Mouse (Mus musculus): ENCODE results near the gene Grtp1. TPM values are rescaled to one million over a fixed set of nuclear protein-coding genes. Genes with fewer than 3 reads are reported as not detected.

Grtp1 gene
- total and polyA plus RNA-seq, 2 experiments from 2014 or later, result 7.9 to 19.9 TPM

DNA sequence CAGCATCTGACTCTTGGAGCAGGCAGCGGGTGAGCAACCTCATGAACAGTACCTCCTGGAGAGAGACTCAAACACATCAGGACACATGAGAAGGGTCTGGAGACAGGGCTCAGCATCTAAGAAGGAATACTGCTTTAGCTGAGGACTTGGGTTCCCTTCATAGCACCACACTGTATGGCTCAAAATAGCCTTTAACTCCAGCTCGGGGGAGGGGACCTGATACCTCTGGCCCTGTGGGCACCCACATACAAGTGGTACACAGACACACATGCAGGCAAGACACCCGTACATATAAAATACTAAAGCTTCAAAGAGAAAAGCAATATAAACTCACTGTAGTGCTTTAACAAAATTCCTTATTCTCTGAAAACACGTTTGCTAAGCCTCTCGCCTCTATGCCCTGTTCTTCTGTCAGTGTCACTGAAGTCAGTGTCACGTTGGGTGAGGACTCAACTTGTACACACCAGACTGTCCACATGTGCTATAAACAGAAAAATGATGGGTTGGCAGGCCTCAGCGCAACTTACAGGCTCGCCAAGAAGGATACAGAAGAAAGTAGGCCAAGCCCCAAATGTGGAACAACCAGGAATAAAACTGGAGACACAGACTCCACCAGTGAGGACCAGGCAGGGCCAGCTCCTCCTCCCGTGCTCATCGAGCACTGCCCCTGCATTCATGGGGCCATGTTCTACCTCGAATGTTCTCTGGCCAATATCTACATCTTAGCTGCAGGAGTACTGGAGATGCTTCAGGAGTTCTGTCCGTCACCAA is 43.9 kb downstream of the Grtp1 start:
- ATAC-seq (ENCODE audit: low FRiP score) (no peak), DNase-seq (ENCODE audit: low spot score) (no peak)
- Histone ChIP-seq H3K4me1 (ENCODE audit: insufficient read depth, low read length) (peaks cover 5% of the 10 kb centered on the region), H3K27ac (ENCODE audit: low read depth, low read length) (no peak overlapping the region), H3K4me2 (ENCODE audit: low read depth, low read length, poor library complexity, severe bottlenecking) (no peak overlapping the region), H3K9me3 (ENCODE audit: low read length) (no peaks in the 10 kb centered on the region), H3K36me3 (ENCODE audit: insufficient read depth, low read length) (peaks cover 18% of the 10 kb centered on the region), H3K27me3 (ENCODE audit: insufficient read depth, low read length) (no peaks in the 10 kb centered on the region), H3K9ac (replicated peaks; ENCODE audit: low read length, poor library complexity, severe bottlenecking) (no peak overlapping the region), H3K4me3 (ENCODE audit: low read depth, low read length) (no peak overlapping the region)
- no peak for TF ChIP-seq CTCF (IDR thresholded peaks at IDR 0.05)
- WGBS, result 78% methylated on average over 12 of the region's 12 CpGs

GRCm38 (mm10) chr8:13155358-13155757 is 45.1 kb downstream of the Grtp1 start:
- WGBS, result 74% methylated on average over 9 of the region's 9 CpGs
- no peaks in the 10 kb centered on the region for H3K9me3 ChIP-seq (ENCODE audit: low read length)
- H3K36me3 ChIP-seq (ENCODE audit: insufficient read depth, low read length), result peaks cover 18% of the 10 kb centered on the region
- H3K9ac ChIP-seq (replicated peaks; ENCODE audit: low read length, poor library complexity, severe bottlenecking), result no peak overlapping the region
- no peak for DNase-seq (ENCODE audit: low spot score)
- TF ChIP-seq CTCF (IDR thresholded peaks at IDR 0.05), result no peak
- no peak overlapping the region for H3K4me2 ChIP-seq (ENCODE audit: low read depth, low read length, poor library complexity, severe bottlenecking)
- H3K27ac ChIP-seq (ENCODE audit: low read depth, low read length), result no peak overlapping the region
- peaks cover 4% of the 10 kb centered on the region for H3K4me1 ChIP-seq (ENCODE audit: insufficient read depth, low read length)
- H3K27me3 ChIP-seq (ENCODE audit: insufficient read depth, low read length), result no peaks in the 10 kb centered on the region
- ATAC-seq (ENCODE audit: low FRiP score), result no peak
- H3K4me3 ChIP-seq (ENCODE audit: low read depth, low read length), result no peak overlapping the region

DNA sequence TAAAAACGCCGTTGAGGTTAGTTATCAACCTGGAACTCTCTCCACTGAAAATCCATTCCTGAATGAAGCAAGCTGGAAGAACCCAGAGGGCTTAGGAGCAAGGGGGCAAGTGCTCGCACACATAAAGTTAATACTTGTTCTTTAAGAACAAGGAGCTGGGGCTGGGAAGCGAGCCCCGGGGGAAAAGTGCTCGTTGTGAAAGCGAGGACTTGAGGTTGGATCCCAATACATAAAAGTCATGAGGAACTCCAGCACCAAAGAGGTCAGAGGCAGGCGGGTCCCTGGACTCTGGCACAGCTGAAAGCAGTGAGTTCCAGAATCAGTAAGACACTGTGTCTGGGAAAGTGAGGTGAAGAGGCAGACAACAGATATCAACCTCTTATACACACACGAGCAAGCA is 46.3 kb downstream of the Grtp1 start:
- H3K27me3 ChIP-seq (ENCODE audit: insufficient read depth, low read length), result no peaks in the 10 kb centered on the region
- no peak overlapping the region for H3K4me2 ChIP-seq (ENCODE audit: low read depth, low read length, poor library complexity, severe bottlenecking)
- ATAC-seq (ENCODE audit: low FRiP score) (no peak), DNase-seq (ENCODE audit: low spot score) (no peak)
- no peak for TF ChIP-seq CTCF (IDR thresholded peaks at IDR 0.05)
- H3K36me3 ChIP-seq (ENCODE audit: insufficient read depth, low read length), result peaks cover 21% of the 10 kb centered on the region
- H3K9me3 ChIP-seq (ENCODE audit: low read length), result no peaks in the 10 kb centered on the region
- H3K4me3 ChIP-seq (ENCODE audit: low read depth, low read length), result no peak overlapping the region
- H3K9ac ChIP-seq (replicated peaks; ENCODE audit: low read length, poor library complexity, severe bottlenecking), result no peak overlapping the region
- no peaks in the 10 kb centered on the region for H3K4me1 ChIP-seq (ENCODE audit: insufficient read depth, low read length)
- H3K27ac ChIP-seq (ENCODE audit: low read depth, low read length), result no peak overlapping the region
- 78% methylated on average over 9 of the region's 9 CpGs for WGBS

DNA sequence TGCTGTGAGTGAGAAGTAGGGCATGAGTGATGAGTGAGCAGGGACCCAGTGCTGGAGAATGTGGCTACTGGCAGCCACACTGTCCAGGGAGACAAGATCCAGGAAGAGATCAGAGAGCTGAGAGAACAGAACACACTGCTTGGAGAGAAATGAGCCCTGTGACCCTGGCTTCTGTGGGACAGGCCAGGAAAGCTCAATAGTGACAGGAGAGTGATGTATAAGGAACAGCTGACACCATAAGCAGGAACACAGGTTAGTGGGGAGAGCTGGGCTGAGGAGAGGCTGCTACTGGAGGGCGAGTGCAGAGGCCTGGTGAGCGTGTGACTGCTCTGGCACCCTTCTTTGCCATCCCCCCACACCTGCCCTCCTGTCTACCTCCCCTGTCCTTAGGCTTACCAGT is 49.5 kb downstream of the Grtp1 start:
- H3K27me3 ChIP-seq (ENCODE audit: insufficient read depth, low read length), result no peaks in the 10 kb centered on the region
- no peak overlapping the region for H3K27ac ChIP-seq (ENCODE audit: low read depth, low read length)
- DNase-seq (ENCODE audit: low spot score) (no peak), ATAC-seq (ENCODE audit: low FRiP score) (no peak)
- WGBS, result 85% methylated on average over 2 of the region's 2 CpGs
- H3K9me3 ChIP-seq (ENCODE audit: low read length), result no peaks in the 10 kb centered on the region
- H3K4me1 ChIP-seq (ENCODE audit: insufficient read depth, low read length), result no peaks in the 10 kb centered on the region
- no peak overlapping the region for H3K4me2 ChIP-seq (ENCODE audit: low read depth, low read length, poor library complexity, severe bottlenecking)
- no peak overlapping the region for H3K9ac ChIP-seq (replicated peaks; ENCODE audit: low read length, poor library complexity, severe bottlenecking)
- no peak for TF ChIP-seq CTCF (IDR thresholded peaks at IDR 0.05)
- no peak overlapping the region for H3K4me3 ChIP-seq (ENCODE audit: low read depth, low read length)
- peaks cover 28% of the 10 kb centered on the region for H3K36me3 ChIP-seq (ENCODE audit: insufficient read depth, low read length)

GRCm38 (mm10) chr8:13149866-13150265 is 50.6 kb downstream of the Grtp1 start:
- TF ChIP-seq CTCF (IDR thresholded peaks at IDR 0.05), result no peak
- 66% methylated on average over 5 of the region's 5 CpGs for WGBS
- no peaks in the 10 kb centered on the region for H3K4me1 ChIP-seq (ENCODE audit: insufficient read depth, low read length)
- H3K4me2 ChIP-seq (ENCODE audit: low read depth, low read length, poor library complexity, severe bottlenecking), result no peak overlapping the region
- no peak overlapping the region for H3K4me3 ChIP-seq (ENCODE audit: low read depth, low read length)
- no peak overlapping the region for H3K9ac ChIP-seq (replicated peaks; ENCODE audit: low read length, poor library complexity, severe bottlenecking)
- H3K36me3 ChIP-seq (ENCODE audit: insufficient read depth, low read length), result peaks cover 35% of the 10 kb centered on the region
- no peak overlapping the region for H3K27ac ChIP-seq (ENCODE audit: low read depth, low read length)
- DNase-seq (ENCODE audit: low spot score) (no peak), ATAC-seq (ENCODE audit: low FRiP score) (no peak)
- no peaks in the 10 kb centered on the region for H3K27me3 ChIP-seq (ENCODE audit: insufficient read depth, low read length)
- no peaks in the 10 kb centered on the region for H3K9me3 ChIP-seq (ENCODE audit: low read length)

GRCm38 (mm10) chr8:13149287-13149686 is 51.1 kb downstream of the Grtp1 start:
- no peak for DNase-seq (ENCODE audit: low spot score)
- peak; percentile 34 for TF ChIP-seq CTCF (IDR thresholded peaks at IDR 0.05)
- Histone ChIP-seq H3K9ac (replicated peaks; ENCODE audit: low read length, poor library complexity, severe bottlenecking) (no peak overlapping the region), H3K9me3 (ENCODE audit: low read length) (no peaks in the 10 kb centered on the region), H3K4me3 (ENCODE audit: low read depth, low read length) (no peak overlapping the region), H3K27ac (ENCODE audit: low read depth, low read length) (no peak overlapping the region), H3K4me2 (ENCODE audit: low read depth, low read length, poor library complexity, severe bottlenecking) (no peak overlapping the region), H3K4me1 (ENCODE audit: insufficient read depth, low read length) (no peaks in the 10 kb centered on the region), H3K36me3 (ENCODE audit: insufficient read depth, low read length) (peaks cover 36% of the 10 kb centered on the region), H3K27me3 (ENCODE audit: insufficient read depth, low read length) (no peaks in the 10 kb centered on the region)
- ATAC-seq (ENCODE audit: low FRiP score), result no peak
- WGBS, result 96% methylated on average over 2 of the region's 2 CpGs
